Mouse (Mus musculus): Measurements from ENCODE around the gene E2f3.

- TF ChIP-seq POLR2A (IDR thresholded peaks at IDR 0.05; ENCODE audit: extremely low read depth, insufficient read depth, low read length) (no peak), CTCF (IDR thresholded peaks at IDR 0.05; ENCODE audit: extremely low read depth, insufficient read depth, low read length) (no peak)
Measured at GRCm38 (mm10) chr13:29973610-29974009, 12.3 kb downstream of the E2f3 start.
